Mouse (Mus musculus) kidney, adult 2 months (tissue): ENCODE results near the gene Iars. TPM values are rescaled to one million over a fixed set of nuclear protein-coding genes. Genes with fewer than 3 reads are reported as not detected.

Experiments used
- DNase-seq: peaks from one replicate; pipeline ENCODE4 v3.0.0; 2021
- H3K27ac ChIP-seq: fragments of 200-500 bp; 2 replicates; pipeline ENCODE4 v1.5.1; 2012; ENCODE audit warnings: low read depth, low read length, control low read depth, inconsistent platforms; ENCODE audit not compliant: insufficient read depth
- H3K27me3 ChIP-seq: fragments of 200-500 bp; replicated peaks from 2 replicates; pipeline ENCODE4 v1.6.1; 2012; ENCODE audit warnings: mild to moderate bottlenecking, moderate library complexity, low read length, inconsistent platforms; ENCODE audit not compliant: control insufficient read depth, insufficient read depth
- H3K36me3 ChIP-seq: fragments of 200-500 bp; 2 replicates; pipeline ENCODE4 v1.6.1; 2012; ENCODE audit warnings: mild to moderate bottlenecking, moderate library complexity, low read length, inconsistent platforms; ENCODE audit not compliant: control insufficient read depth, insufficient read depth
- H3K4me1 ChIP-seq: fragments of 200-500 bp; 2 replicates; pipeline ENCODE4 v1.6.1; 2011; ENCODE audit warnings: low read length; ENCODE audit not compliant: control insufficient read depth, insufficient read depth
- H3K4me3 ChIP-seq: fragments of 200-500 bp; 2 replicates; pipeline ENCODE4 v1.5.1; 2011; ENCODE audit warnings: mild to moderate bottlenecking, low read depth, low read length, control low read depth; ENCODE audit not compliant: insufficient read depth
- CTCF ChIP-seq: fragments of 200-500 bp; conservative IDR thresholded peaks from 2 replicates; pipeline ENCODE4 v1.5.1; 2011; ENCODE audit warnings: low read depth, mild to moderate bottlenecking, control low read depth, low read length, moderate library complexity, mixed read lengths; ENCODE audit not compliant: insufficient read depth, insufficient read length
- POLR2A ChIP-seq: fragments of 200-500 bp; IDR thresholded peaks from one replicate; pipeline ENCODE4 v1.6.1; 2011; ENCODE audit warnings: low read depth, low read length, control low read depth
- WGBS: fragments of 180-500 bp; shearing (Covaris S2); methylation state at CpG from one replicate; pipeline ENCODE4 v1.1.7; 2018; 5-methylcytosine and 5-hydroxymethylcytosine counted together
- polyA plus RNA-seq: library from polyadenylated mRNA; depleted of rRNA; stranded (reverse); fragments of >200 nt; gene quantifications from 2 replicates; pipeline ENCODE4 v1.2.3, GENCODE M21; 2012

The Iars gene
- polyA plus RNA-seq, 1 experiment = 19.5 TPM

DNA sequence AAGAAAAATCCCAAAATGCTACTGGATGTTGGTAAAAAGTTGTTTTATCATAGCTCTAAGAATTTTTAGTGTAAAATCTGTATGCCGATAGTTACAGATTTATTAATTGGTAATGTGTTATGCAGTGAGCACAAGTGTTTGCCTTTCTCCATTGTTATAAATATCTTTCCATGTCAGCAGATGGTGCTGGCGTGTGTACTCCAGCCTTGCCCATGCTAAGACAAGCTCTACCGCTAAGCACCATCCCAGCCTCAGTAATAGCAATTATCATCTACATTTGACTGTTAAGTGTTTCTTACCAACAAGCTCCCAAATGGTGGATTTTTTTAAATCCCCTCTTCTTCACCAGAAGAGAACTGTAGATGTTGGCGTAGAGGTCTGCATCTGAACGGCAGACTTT, 9.2 kb downstream of the Iars start:
- H3K36me3 ChIP-seq = peaks cover 8% of the 10 kb centered on the region
- DNase-seq = no peak
- TF ChIP-seq POLR2A (no peak), CTCF (no peak)
- H3K4me1 ChIP-seq = no peaks in the 10 kb centered on the region
- no peak overlapping the region for H3K4me3 ChIP-seq
- H3K27ac ChIP-seq = no peak overlapping the region
- H3K27me3 ChIP-seq = no peaks in the 10 kb centered on the region
- 96% methylated on average over 5 of the region's 5 CpGs for WGBS

DNA sequence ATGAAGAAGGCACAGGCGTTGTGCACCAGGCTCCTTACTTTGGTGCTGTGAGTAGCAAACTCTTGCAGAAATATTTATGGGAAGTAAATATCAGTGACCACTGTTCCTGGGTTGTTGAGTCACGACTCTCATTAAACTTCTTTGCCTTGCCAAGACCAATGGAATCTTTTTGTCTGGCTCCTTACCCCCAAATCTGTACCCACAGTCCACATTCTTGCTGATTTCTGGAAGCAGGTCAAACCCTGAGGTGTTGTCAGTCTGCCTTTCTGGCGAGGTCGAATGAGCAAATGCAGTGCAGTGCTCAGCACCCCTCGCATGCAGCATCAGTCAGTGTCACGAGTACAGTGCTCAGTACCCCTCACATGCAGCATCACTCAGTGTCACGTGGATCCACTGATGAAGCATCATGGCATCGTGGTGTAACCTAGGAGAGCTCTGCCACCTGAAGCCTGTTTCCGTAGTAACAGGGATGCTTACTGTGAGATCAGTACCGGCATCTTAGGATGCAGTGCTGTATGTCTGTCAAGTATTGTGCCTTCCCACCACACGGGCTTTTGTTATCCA, 21.4 kb downstream of the Iars start:
- no peaks in the 10 kb centered on the region for H3K36me3 ChIP-seq

DNA sequence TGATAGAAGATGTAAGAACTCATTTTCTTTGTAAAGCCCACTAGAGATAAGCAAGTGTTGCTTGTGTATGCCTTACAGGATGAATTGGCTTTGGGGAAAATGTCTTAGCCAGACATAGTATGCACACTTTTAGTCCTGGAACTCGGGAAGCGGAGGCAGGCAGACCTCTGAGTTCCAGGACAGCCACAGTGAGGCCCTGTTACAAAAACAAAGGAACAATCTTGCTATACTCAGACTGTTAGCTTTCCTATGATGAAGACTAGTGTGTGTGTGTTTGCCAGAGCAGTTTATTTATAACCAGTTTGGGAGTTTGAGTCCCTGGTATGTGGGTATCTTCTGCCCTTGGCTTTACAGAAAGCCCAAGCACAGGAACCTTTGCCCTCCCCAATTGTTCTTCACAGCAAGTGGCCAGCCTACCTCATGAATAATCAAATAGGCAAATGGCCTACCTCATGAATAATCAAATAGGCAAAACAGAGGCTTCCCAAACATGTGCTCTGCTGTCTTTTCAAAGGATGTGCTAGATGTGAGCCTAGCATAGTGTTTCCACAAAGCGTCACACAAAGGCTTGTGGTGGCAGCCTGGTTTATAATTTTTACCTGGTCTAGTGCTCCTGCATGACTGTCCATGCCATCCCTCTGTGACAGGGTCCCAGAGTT, 24.3 kb downstream of the Iars start:
- H3K36me3 ChIP-seq = no peaks in the 10 kb centered on the region; the same call in 1 of the 2 replicates
- H3K4me1 ChIP-seq = no peaks in the 10 kb centered on the region
- 96% methylated on average over 3 of the region's 3 CpGs for WGBS
- no peak overlapping the region for H3K27ac ChIP-seq
- no peak overlapping the region for H3K4me3 ChIP-seq
- DNase-seq = peak; percentile 11
- TF ChIP-seq CTCF = no peak
- no peak for TF ChIP-seq POLR2A
- no peaks in the 10 kb centered on the region for H3K27me3 ChIP-seq

More for the DNA sequence above, 21.4 kb downstream of the Iars start:
- DNase-seq = no peak
- 91% methylated on average over 11 of the region's 11 CpGs for WGBS
- H3K27me3 ChIP-seq = no peaks in the 10 kb centered on the region
- TF ChIP-seq CTCF = no peak
- TF ChIP-seq POLR2A = no peak
- no peak overlapping the region for H3K27ac ChIP-seq
- H3K4me1 ChIP-seq = no peaks in the 10 kb centered on the region
- no peak overlapping the region for H3K4me3 ChIP-seq

DNA sequence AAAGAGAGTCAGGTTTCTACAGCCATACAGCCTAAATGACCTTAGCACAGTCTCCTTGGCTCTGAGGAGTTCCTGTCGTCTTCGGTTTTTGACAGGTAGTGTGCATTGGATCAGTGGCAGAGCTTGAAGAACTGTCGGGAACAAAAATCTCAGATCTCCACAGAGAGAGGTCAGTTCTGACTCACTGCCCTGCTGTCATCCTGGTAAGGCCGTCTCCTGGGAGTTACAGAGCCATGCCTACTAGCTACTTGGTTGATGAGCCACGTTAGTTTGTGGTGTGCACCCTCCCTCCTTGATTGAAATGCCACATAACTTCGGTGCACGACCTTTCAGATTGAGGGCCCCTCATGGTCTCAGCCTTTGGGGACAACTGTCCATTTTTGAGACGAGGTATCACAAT, 26.4 kb downstream of the Iars start:
- TF ChIP-seq POLR2A (no peak), CTCF (no peak)
- DNase-seq = no peak
- Histone ChIP-seq H3K4me3 (no peak overlapping the region), H3K36me3 (no peaks in the 10 kb centered on the region; the same call in 1 of the 2 replicates), H3K27me3 (no peaks in the 10 kb centered on the region), H3K4me1 (no peaks in the 10 kb centered on the region), H3K27ac (no peak overlapping the region)
- WGBS = 85% methylated on average over 8 of the region's 8 CpGs

DNA sequence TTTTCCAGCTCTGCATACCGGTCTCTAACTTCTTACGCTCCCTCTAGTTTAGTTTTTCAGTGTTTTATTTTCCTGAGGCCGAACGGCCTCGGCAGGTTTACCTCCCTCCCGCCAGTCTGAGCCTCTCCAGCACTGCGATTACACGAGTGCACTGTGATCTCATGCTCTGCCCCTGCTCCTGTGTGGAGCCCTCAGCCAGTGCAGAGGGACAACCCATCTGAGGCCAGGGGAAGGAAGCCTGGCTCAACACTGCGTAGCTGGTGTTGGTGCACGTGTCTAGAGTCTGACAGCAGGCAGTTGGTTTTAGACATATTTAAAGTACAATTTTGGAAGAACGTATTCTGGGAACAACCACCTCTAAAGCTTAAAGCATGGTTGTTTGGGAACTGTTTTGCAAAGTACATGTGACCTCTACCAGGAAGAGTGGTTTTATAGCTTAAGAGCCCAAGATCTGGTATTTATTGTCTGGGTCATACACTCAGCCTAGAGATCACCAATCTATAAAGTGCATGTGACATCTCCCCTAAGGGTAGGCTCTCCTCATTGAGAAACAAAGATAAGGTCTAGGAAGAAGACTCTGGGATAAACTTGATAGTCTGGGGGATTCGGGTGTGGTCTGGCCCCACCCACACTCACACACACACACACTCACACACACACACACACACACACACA, 30.3 kb downstream of the Iars start:
- DNase-seq = no peak
- Histone ChIP-seq H3K36me3 (peaks cover 2% of the 10 kb centered on the region; the same call in 1 of the 2 replicates), H3K4me1 (no peaks in the 10 kb centered on the region), H3K27me3 (no peaks in the 10 kb centered on the region), H3K27ac (no peak overlapping the region), H3K4me3 (no peak overlapping the region)
- no peak for TF ChIP-seq CTCF
- 93% methylated on average over 12 of the region's 12 CpGs for WGBS

- H3K36me3 ChIP-seq = peaks cover 5% of the 10 kb centered on the region
- H3K27me3 ChIP-seq = no peaks in the 10 kb centered on the region
- H3K4me3 ChIP-seq = no peak overlapping the region
- no peaks in the 10 kb centered on the region for H3K4me1 ChIP-seq
- H3K27ac ChIP-seq = no peak overlapping the region
- DNase-seq = no peak
- TF ChIP-seq POLR2A (no peak), CTCF (no peak)
- WGBS = 88% methylated on average over 3 of the region's 3 CpGs
These were observed 37.4 kb downstream of the Iars start for GRCm38 (mm10) chr13:49719310-49719709.

GRCm38 (mm10) chr13:49736430-49736829, 54.5 kb downstream of the Iars start:
- TF ChIP-seq POLR2A = no peak
- H3K4me1 ChIP-seq = no peaks in the 10 kb centered on the region
- 88% methylated on average over 2 of the region's 2 CpGs for WGBS
- no peak overlapping the region for H3K4me3 ChIP-seq
- H3K36me3 ChIP-seq = no peaks in the 10 kb centered on the region; the same call in none of the 2 replicates
- no peak for DNase-seq
- H3K27me3 ChIP-seq = no peaks in the 10 kb centered on the region
- H3K27ac ChIP-seq = no peak overlapping the region
